Comparison of ENCODE assay signal across 12 mouse cellular contexts in the genomic region with DNA sequence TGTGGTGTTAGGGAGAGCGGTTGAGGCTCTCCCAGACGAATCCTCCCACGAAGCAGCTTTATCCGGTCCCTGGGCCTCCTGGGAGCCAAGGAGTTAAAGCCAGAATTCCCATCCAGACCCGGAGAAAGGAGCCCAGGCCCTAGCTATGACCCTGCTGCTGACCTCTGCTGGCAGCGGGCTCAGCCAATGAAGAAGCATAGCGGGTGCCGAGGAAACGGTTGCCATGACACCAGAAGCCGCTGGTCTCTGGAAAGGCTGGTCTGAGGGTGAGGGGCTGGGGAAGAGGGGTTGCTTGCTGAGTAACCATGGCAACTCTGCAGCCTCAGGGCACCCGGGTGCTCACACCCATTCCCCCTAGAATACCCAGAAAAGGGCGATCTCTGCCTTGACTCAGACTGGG. TPM values are rescaled to one million over a fixed set of nuclear protein-coding genes. Genes with fewer than 3 reads are reported as not detected.
A peak's percentile ranks its signal among the peaks of the same experiment; 100 is the strongest.
DNase-seq lines count a peak whose midpoint lies in the region; ATAC-seq lines count a peak whose summit lies in the region.
"Had no signal": no experiment of that assay in that cellular context is flagged by ENCODE, and none has a peak within 500 bp of the region (broad histone marks: within the 10 kb centered on the region; RNA-seq: fewer than 3 reads in every experiment).

No protein-coding gene starts in this region.

- no peaks in the 10 kb centered on the region for H3K27me3 ChIP-seq in forebrain, embryonic 15.5 days
- no peaks in the 10 kb centered on the region for H3K27me3 ChIP-seq in midbrain, embryonic 11.5 days (ENCODE audit: control insufficient read depth, insufficient read depth, low read length)
- H3K27me3 ChIP-seq: heart, embryonic 15.5 days; Patski had no signal

- ATAC-seq in forebrain, embryonic 15.5 days (replicated peaks), result peak; percentile 78
- ATAC-seq in midbrain, embryonic 11.5 days (ENCODE audit: low FRiP score), result peak; percentile 92

- 0 out of 2 replicates have a peak overlapping the region, but pooled peaks have one; percentile 2 for H3K4me2 ChIP-seq in forebrain, embryonic 15.5 days (replicated peaks)
- H3K4me2 ChIP-seq in midbrain, embryonic 11.5 days, result no peak overlapping the region; the same call in 1 of the 2 replicates
- H3K4me2 ChIP-seq: heart, embryonic 15.5 days; liver, embryonic 13.5 days had no signal

- peaks cover 35% of the 10 kb centered on the region for H3K4me1 ChIP-seq in forebrain, embryonic 15.5 days
- peaks cover 20% of the 10 kb centered on the region for H3K4me1 ChIP-seq in midbrain, embryonic 11.5 days (ENCODE audit: control insufficient read depth, insufficient read depth, low read length)
- H3K4me1 ChIP-seq: heart, embryonic 15.5 days; liver, embryonic 13.5 days had no signal

- H3K27ac ChIP-seq in forebrain, embryonic 15.5 days (replicated peaks), result peak overlapping the region; percentile 86
- H3K27ac ChIP-seq in midbrain, embryonic 11.5 days (ENCODE audit: low read depth, low read length), result peak overlapping the region; percentile 86
- H3K27ac ChIP-seq: heart, embryonic 15.5 days; liver, embryonic 13.5 days had no signal

- 3% methylated on average over 12 of the region's 12 CpGs for WGBS in forebrain, embryonic 15.5 days
- WGBS in midbrain, embryonic 11.5 days, result 3% methylated on average over 12 of the region's 12 CpGs

- H3K36me3 ChIP-seq in forebrain, embryonic 15.5 days, result no peaks in the 10 kb centered on the region
- H3K36me3 ChIP-seq in midbrain, embryonic 11.5 days (ENCODE audit: control insufficient read depth, insufficient read depth, low read length), result no peaks in the 10 kb centered on the region
- H3K36me3 ChIP-seq: heart, embryonic 15.5 days; liver, embryonic 13.5 days had no signal

- H3K9me3 ChIP-seq in forebrain, embryonic 15.5 days, result no peaks in the 10 kb centered on the region
- peaks cover 4% of the 10 kb centered on the region; the same call in 1 of the 2 replicates for H3K9me3 ChIP-seq in midbrain, embryonic 11.5 days (ENCODE audit: control insufficient read depth, low read length)

- peak; percentile 83 to 89 for DNase-seq in right cerebral cortex, postnatal 10 days (ENCODE audit: low spot score in 2 of 2)
- no peak for DNase-seq in right cerebral cortex, adult 2 months (ENCODE audit: low spot score in 2 of 2)
- DNase-seq in midbrain, embryonic 11.5 days (ENCODE audit: low spot score, missing footprints), result peak; percentile 98
- peak; percentile 33 for DNase-seq in testis, postnatal 14 days (ENCODE audit: low spot score)
- no peak for DNase-seq in urinary bladder, postnatal 36 days (ENCODE audit: low spot score in 2 of 2)
- DNase-seq in MN1 (ENCODE audit: low spot score), result no peak
- DNase-seq in left cerebral cortex, adult 18-20 months (ENCODE audit: low spot score in 2 of 2), result no peak
- DNase-seq: liver, embryonic 13.5 days had no signal

- no peak overlapping the region for H3K9ac ChIP-seq in forebrain, embryonic 15.5 days (replicated peaks)
- no peak overlapping the region for H3K9ac ChIP-seq in midbrain, embryonic 11.5 days (ENCODE audit: low read length)
- H3K9ac ChIP-seq: heart, embryonic 15.5 days; liver, embryonic 13.5 days had no signal

- no peak overlapping the region for H3K4me3 ChIP-seq in forebrain, embryonic 15.5 days
- no peak overlapping the region for H3K4me3 ChIP-seq in midbrain, embryonic 11.5 days (ENCODE audit: low read depth, low read length)
- H3K4me3 ChIP-seq: heart, embryonic 15.5 days; liver, embryonic 13.5 days had no signal

RNA-seq across cellular contexts. Expression of gene Ptprs, which starts 11.7 kb away (rescaled TPM):
- 375 and 409 TPM in 2 replicates for polyA plus RNA-seq in forebrain, embryonic 15.5 days (2015; fragmentation: Nextera tagmentation; extraction: Ambion mirVana)
- polyA plus RNA-seq in midbrain, embryonic 11.5 days (2014; fragmentation: Nextera tagmentation; extraction: Ambion mirVana), result 115 and 125 TPM in 2 replicates
- 100 to 1,000 TPM; 588 to 594 TPM for total RNA-seq in left cerebral cortex, adult 18-20 months (2021)

RNA-seq across cellular contexts. Expression of gene Znrf4, which starts 24.2 kb away (rescaled TPM):
- polyA plus RNA-seq in forebrain, embryonic 15.5 days (2015; fragmentation: Nextera tagmentation; extraction: Ambion mirVana), result 0.14 and 0.36 TPM in 2 replicates
- polyA plus RNA-seq in midbrain, embryonic 11.5 days (2014; fragmentation: Nextera tagmentation; extraction: Ambion mirVana), result not detected in 2 replicates
- total RNA-seq in left cerebral cortex, adult 18-20 months (2021), result not detected
- polyA plus RNA-seq: heart, embryonic 15.5 days; liver, embryonic 13.5 days; Patski; small intestine, adult 2 months had no signal

Comparison
In these comparisons a context has a peak if more than half of its experiments do, and no peak if none do; other contexts are left out.
1. DNase-seq: peak in right cerebral cortex, postnatal 10 days (2 of 2), midbrain, embryonic 11.5 days (single experiment) and testis, postnatal 14 days (single experiment); none in right cerebral cortex, adult 2 months (0 of 2), urinary bladder, postnatal 36 days (0 of 2), MN1 (single experiment) and left cerebral cortex, adult 18-20 months (0 of 2).